Mouse (Mus musculus): Measurements from ENCODE around the gene Pafah1b1. TPM values are rescaled to one million over a fixed set of nuclear protein-coding genes. Genes with fewer than 3 reads are reported as not detected.

The Pafah1b1 gene
- polyA plus RNA-seq, 1 experiment from 2014 or later, result 61.8 TPM

DNA sequence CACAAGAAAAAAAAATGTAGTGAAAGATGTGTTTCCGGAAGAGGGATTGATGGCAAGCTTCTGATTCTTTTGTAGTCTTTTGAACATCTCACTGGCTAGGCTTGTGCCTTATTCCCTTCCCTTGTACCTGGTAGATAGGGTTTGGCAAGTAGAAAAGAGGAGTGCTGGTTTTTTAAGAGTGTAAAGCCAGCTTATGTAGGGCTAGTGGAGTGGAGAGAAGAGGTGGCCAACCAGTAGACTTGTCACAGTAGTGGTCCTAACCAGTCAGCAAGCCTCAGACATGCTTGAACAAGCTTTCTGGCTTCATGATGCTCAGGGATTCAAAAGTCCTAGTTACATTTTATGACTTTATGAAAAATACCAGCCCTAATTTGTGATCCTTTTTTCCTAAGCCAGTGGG, 53.5 kb downstream of the Pafah1b1 start:
- Histone ChIP-seq H3K36me3 (ENCODE audit: control insufficient read depth, insufficient read depth, low read length) (peaks cover 66% of the 10 kb centered on the region), H3K9me3 (ENCODE audit: control insufficient read depth, low read length) (no peaks in the 10 kb centered on the region), H3K9ac (ENCODE audit: low read length) (no peak overlapping the region), H3K27ac (ENCODE audit: low read depth) (no peak overlapping the region), H3K4me1 (replicated peaks; ENCODE audit: control insufficient read depth, insufficient read depth, low read length) (no peaks in the 10 kb centered on the region), H3K4me3 (ENCODE audit: low read depth, low read length) (no peak overlapping the region), H3K27me3 (replicated peaks; ENCODE audit: control insufficient read depth, insufficient read depth, low read length) (no peaks in the 10 kb centered on the region), H3K4me2 (ENCODE audit: low read length) (no peak overlapping the region)
- 97% methylated on average over 1 of the region's 1 CpGs for WGBS
- no peak for ATAC-seq (replicated peaks; ENCODE audit: low FRiP score, low TSS enrichment, low read depth)
- peak; percentile 42 for DNase-seq (ENCODE audit: low spot score)

DNA sequence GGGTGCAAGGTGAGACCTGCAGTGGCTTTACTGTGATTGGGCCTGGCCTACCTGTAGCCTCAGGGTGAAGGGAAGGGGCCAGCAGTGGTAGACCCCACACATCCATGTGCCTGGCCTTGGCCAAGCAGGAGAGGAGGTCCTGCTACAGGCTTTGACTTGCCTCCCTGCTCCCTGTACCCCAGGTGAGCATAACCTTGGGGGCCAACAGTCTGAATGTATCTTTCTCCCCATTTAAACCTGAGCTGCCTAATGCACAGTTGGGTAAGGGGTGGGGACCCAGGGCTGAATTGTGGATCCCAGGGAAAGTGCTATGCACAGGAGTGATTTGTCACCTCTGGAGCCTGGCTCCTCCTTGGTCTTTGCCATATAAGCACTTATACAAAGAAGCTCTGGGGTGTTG, 54.3 kb downstream of the Pafah1b1 start:
- ATAC-seq (replicated peaks; ENCODE audit: low FRiP score, low TSS enrichment, low read depth), result peak; percentile 40; the same call in 1 of the 2 replicates
- H3K27me3 ChIP-seq (replicated peaks; ENCODE audit: control insufficient read depth, insufficient read depth, low read length), result no peaks in the 10 kb centered on the region
- no peak overlapping the region for H3K4me2 ChIP-seq (ENCODE audit: low read length)
- H3K4me1 ChIP-seq (replicated peaks; ENCODE audit: control insufficient read depth, insufficient read depth, low read length), result no peaks in the 10 kb centered on the region
- no peaks in the 10 kb centered on the region for H3K9me3 ChIP-seq (ENCODE audit: control insufficient read depth, low read length)
- peaks cover 68% of the 10 kb centered on the region for H3K36me3 ChIP-seq (ENCODE audit: control insufficient read depth, insufficient read depth, low read length)
- DNase-seq (ENCODE audit: low spot score), result peak; percentile 50
- no peak overlapping the region for H3K9ac ChIP-seq (ENCODE audit: low read length)
- H3K4me3 ChIP-seq (ENCODE audit: low read depth, low read length), result no peak overlapping the region
- no peak overlapping the region for H3K27ac ChIP-seq (ENCODE audit: low read depth)

DNA sequence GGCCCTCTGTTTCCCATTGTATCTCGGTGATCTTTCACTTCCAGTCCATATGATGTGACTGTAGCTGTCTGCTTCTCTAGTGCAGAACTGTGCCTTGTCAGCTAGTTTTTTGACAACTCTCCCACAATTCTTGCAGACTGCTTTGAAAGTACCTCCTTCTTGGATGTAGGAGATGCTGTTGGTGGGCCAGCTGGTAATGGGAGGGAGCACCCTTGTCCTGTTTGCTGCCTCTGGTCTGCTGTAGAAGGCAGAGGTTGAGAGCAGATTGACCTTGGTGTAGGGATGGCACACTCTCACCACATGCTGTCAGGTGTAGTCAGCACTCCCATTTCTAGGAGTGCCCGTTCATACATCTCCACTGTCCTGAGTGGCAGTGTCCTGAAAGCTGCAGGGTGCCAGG, 55.5 kb downstream of the Pafah1b1 start:
- 86% methylated on average over 2 of the region's 2 CpGs for WGBS
- no peak for ATAC-seq (replicated peaks; ENCODE audit: low FRiP score, low TSS enrichment, low read depth)
- peaks cover 68% of the 10 kb centered on the region for H3K36me3 ChIP-seq (ENCODE audit: control insufficient read depth, insufficient read depth, low read length)

DNA sequence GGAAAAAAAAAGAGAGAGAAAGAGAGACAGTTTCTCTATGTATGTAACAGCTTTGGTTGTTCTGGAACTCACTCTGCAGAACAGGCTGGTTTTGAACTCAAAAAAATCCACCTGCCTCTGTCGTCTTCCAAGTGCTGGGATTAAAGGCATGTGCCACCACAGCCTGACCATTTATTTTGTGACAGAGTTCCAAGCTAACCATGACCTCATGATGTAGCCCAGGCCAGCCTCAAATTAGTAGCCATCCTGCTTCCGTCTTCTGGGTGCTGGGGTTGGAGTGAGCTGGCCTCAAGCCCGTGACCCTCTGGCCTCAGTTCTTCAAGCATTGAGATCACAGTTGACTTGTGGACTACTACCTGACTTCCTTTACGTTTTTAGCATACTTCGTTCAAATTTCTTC, 56.0 kb downstream of the Pafah1b1 start:
- no peak for DNase-seq (ENCODE audit: low spot score)
- ATAC-seq (replicated peaks; ENCODE audit: low FRiP score, low TSS enrichment, low read depth), result no peak
- Histone ChIP-seq H3K9me3 (ENCODE audit: control insufficient read depth, low read length) (no peaks in the 10 kb centered on the region), H3K4me3 (ENCODE audit: low read depth, low read length) (no peak overlapping the region), H3K36me3 (ENCODE audit: control insufficient read depth, insufficient read depth, low read length) (peaks cover 68% of the 10 kb centered on the region), H3K27me3 (replicated peaks; ENCODE audit: control insufficient read depth, insufficient read depth, low read length) (no peaks in the 10 kb centered on the region), H3K4me2 (ENCODE audit: low read length) (no peak overlapping the region), H3K27ac (ENCODE audit: low read depth) (no peak overlapping the region), H3K9ac (ENCODE audit: low read length) (no peak overlapping the region), H3K4me1 (replicated peaks; ENCODE audit: control insufficient read depth, insufficient read depth, low read length) (no peaks in the 10 kb centered on the region)
- WGBS, result 89% methylated on average over 5 of the region's 5 CpGs

More for the DNA sequence above, 55.5 kb downstream of the Pafah1b1 start:
- DNase-seq (ENCODE audit: low spot score), result no peak
- no peaks in the 10 kb centered on the region for H3K9me3 ChIP-seq (ENCODE audit: control insufficient read depth, low read length)
- H3K4me2 ChIP-seq (ENCODE audit: low read length), result no peak overlapping the region
- H3K9ac ChIP-seq (ENCODE audit: low read length), result no peak overlapping the region
- H3K27me3 ChIP-seq (replicated peaks; ENCODE audit: control insufficient read depth, insufficient read depth, low read length), result no peaks in the 10 kb centered on the region
- no peak overlapping the region for H3K4me3 ChIP-seq (ENCODE audit: low read depth, low read length)
- no peaks in the 10 kb centered on the region for H3K4me1 ChIP-seq (replicated peaks; ENCODE audit: control insufficient read depth, insufficient read depth, low read length)
- H3K27ac ChIP-seq (ENCODE audit: low read depth), result no peak overlapping the region

DNA sequence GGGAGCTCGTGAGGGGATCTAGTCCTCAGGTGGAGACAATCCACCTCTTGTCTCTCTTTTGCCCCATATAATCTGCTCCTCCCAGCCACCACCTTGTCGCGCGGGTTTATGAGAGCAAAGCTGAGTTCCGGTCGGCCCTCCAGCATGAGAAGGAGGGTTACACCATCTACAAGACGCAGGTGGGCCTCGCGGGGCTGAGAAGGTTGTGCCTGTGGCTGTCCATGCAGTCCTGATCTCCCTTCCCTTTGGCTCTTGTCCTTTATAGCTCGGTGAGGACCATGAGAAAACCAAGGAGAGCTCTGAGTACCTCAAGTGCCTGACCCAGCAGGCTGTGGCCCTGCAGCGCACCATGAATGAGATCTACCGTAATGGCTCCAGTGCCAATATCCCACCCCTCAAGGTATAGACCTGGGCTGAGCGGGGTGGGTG, 56.9 kb downstream of the Pafah1b1 start:
- Histone ChIP-seq H3K4me3 (ENCODE audit: low read depth, low read length) (no peak overlapping the region), H3K36me3 (ENCODE audit: control insufficient read depth, insufficient read depth, low read length) (peaks cover 71% of the 10 kb centered on the region), H3K9ac (ENCODE audit: low read length) (no peak overlapping the region), H3K4me2 (ENCODE audit: low read length) (no peak overlapping the region), H3K9me3 (ENCODE audit: control insufficient read depth, low read length) (no peaks in the 10 kb centered on the region), H3K27me3 (replicated peaks; ENCODE audit: control insufficient read depth, insufficient read depth, low read length) (no peaks in the 10 kb centered on the region), H3K27ac (ENCODE audit: low read depth) (no peak overlapping the region), H3K4me1 (replicated peaks; ENCODE audit: control insufficient read depth, insufficient read depth, low read length) (no peaks in the 10 kb centered on the region)
- 93% methylated on average over 13 of the region's 13 CpGs for WGBS
- DNase-seq (ENCODE audit: low spot score) (peak; percentile 44), ATAC-seq (replicated peaks; ENCODE audit: low FRiP score, low TSS enrichment, low read depth) (no peak)

DNA sequence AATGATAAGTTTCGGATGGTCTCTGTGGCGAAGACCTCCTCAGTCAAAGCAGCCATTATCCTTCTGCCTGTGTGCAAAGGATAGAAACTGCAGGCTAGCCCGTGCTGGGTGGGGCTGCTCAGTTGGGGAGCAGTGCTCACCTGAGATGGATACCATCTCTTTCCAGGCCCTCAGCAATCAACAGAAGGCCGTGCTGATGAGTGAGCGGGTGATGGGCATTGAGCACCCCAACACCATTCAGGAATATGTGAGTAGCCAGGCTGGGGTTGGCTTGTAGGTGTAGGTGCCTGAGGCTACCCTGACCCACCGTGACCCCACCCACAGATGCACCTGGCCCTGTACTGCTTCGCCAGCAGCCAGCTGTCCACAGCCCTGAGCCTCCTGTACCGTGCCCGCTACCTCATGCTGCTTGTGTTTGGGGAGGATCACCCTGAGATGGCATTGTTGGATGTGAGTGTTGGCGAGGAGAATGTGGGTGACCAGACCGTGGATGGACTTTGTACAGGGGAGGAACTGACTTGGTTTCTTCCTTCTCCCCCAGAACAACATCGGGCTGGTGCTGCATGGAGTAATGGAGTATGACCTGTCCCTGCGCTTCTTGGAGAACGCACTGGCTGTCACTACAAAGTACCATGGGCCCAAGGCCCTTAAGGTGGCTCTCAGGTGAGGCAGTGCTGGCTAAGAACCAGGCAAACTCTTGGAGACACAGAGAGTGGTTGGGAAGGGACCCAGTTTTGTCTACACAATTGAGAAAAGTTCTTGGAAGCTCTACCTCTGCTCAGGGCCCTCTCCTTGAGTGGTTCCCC, 57.5 kb downstream of the Pafah1b1 start:
- Histone ChIP-seq H3K9me3 (ENCODE audit: control insufficient read depth, low read length) (no peaks in the 10 kb centered on the region), H3K27me3 (replicated peaks; ENCODE audit: control insufficient read depth, insufficient read depth, low read length) (no peaks in the 10 kb centered on the region), H3K4me1 (replicated peaks; ENCODE audit: control insufficient read depth, insufficient read depth, low read length) (no peaks in the 10 kb centered on the region), H3K4me3 (ENCODE audit: low read depth, low read length) (no peak overlapping the region), H3K4me2 (ENCODE audit: low read length) (no peak overlapping the region), H3K27ac (ENCODE audit: low read depth) (no peak overlapping the region), H3K9ac (ENCODE audit: low read length) (no peak overlapping the region), H3K36me3 (ENCODE audit: control insufficient read depth, insufficient read depth, low read length) (peaks cover 77% of the 10 kb centered on the region)
- peak; percentile 31 for DNase-seq (ENCODE audit: low spot score)
- no peak for ATAC-seq (replicated peaks; ENCODE audit: low FRiP score, low TSS enrichment, low read depth)
- 93% methylated on average over 14 of the region's 14 CpGs for WGBS

DNA sequence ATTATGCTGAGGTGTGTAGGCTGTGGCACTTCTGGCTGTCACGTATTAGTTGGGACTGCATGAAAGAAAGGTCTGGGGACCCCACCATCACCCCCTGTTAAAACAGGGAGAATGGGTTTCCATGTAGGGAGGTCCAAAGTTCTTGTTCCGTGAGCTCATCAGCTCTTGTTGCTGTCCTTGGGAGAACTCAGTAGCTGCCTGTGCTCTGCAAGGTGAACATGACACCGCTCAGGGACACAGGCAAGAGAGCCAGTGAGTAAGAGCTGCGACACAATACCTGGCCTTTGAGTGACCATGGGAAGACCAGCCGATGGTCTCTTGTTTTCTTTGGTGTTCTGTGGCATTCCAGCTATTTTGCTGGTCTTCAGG, 58.2 kb downstream of the Pafah1b1 start:
- H3K27me3 ChIP-seq (replicated peaks; ENCODE audit: control insufficient read depth, insufficient read depth, low read length), result no peaks in the 10 kb centered on the region
- ATAC-seq (replicated peaks; ENCODE audit: low FRiP score, low TSS enrichment, low read depth) (no peak), DNase-seq (ENCODE audit: low spot score) (peak; percentile 39)
- no peaks in the 10 kb centered on the region for H3K9me3 ChIP-seq (ENCODE audit: control insufficient read depth, low read length)
- H3K4me2 ChIP-seq (ENCODE audit: low read length), result no peak overlapping the region
- no peaks in the 10 kb centered on the region for H3K4me1 ChIP-seq (replicated peaks; ENCODE audit: control insufficient read depth, insufficient read depth, low read length)
- no peak overlapping the region for H3K9ac ChIP-seq (ENCODE audit: low read length)
- no peak overlapping the region for H3K27ac ChIP-seq (ENCODE audit: low read depth)
- no peak overlapping the region for H3K4me3 ChIP-seq (ENCODE audit: low read depth, low read length)
- whole genome bisulfite sequencing, result 96% methylated on average over 5 of the region's 5 CpGs
- peaks cover 84% of the 10 kb centered on the region for H3K36me3 ChIP-seq (ENCODE audit: control insufficient read depth, insufficient read depth, low read length)

DNA sequence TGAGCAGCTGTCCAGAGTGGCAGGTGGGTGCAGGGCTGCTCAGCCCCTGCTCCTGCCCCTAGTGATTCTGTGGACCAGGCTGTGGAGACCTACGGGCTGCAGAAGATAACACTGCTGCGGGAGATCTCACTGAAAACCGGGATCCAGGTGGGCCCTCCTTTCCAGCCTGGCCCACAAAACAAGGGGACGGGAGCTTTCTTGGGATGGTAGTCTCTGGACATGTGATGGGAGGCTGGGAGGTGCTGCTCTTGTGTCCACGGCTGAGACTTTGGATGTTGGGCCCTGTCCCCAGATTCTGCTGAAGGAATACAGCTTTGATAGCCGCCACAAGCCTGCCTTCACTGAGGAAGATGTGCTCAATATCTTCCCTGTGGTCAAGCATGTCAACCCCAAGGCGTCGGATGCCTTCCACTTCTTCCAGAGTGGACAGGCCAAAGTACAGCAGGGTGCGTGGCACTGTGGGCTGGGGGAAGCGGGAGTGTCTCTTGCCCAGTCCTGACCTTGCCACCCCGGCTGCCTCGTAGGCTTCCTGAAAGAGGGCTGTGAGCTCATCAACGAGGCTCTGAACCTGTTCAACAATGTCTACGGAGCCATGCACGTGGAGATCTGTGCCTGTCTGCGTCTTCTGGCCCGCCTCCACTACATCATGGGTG, 58.7 kb downstream of the Pafah1b1 start:
- 94% methylated on average over 17 of the region's 17 CpGs for WGBS
- peak; percentile 46 for DNase-seq (ENCODE audit: low spot score)
- peaks cover 89% of the 10 kb centered on the region for H3K36me3 ChIP-seq (ENCODE audit: control insufficient read depth, insufficient read depth, low read length)
- H3K9ac ChIP-seq (ENCODE audit: low read length), result no peak overlapping the region
- H3K27ac ChIP-seq (ENCODE audit: low read depth), result no peak overlapping the region
- H3K4me3 ChIP-seq (ENCODE audit: low read depth, low read length), result no peak overlapping the region
- no peaks in the 10 kb centered on the region for H3K4me1 ChIP-seq (replicated peaks; ENCODE audit: control insufficient read depth, insufficient read depth, low read length)
- H3K9me3 ChIP-seq (ENCODE audit: control insufficient read depth, low read length), result no peaks in the 10 kb centered on the region
- no peak overlapping the region for H3K4me2 ChIP-seq (ENCODE audit: low read length)
- ATAC-seq (replicated peaks; ENCODE audit: low FRiP score, low TSS enrichment, low read depth), result no peak
- no peaks in the 10 kb centered on the region for H3K27me3 ChIP-seq (replicated peaks; ENCODE audit: control insufficient read depth, insufficient read depth, low read length)

DNA sequence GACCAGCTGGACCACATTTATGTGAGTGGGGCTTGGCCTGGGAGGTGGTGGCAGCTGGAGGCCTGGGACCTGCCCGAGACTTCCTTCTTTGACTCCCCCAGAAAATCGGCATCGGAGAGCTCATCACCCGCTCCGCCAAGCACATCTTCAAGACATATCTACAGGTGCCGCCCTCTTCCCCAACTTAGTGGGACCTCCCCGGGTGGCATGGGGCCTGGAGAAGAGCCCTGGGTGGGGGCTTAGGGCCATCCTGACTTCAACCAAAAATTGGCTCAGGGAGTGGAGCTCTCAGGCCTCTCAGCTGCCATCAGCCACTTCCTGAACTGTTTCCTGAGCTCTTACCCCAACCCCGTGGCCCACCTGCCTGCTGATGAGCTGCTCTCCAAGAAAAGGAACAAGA, 59.6 kb downstream of the Pafah1b1 start:
- no peak overlapping the region for H3K4me3 ChIP-seq (ENCODE audit: low read depth, low read length)
- H3K27me3 ChIP-seq (replicated peaks; ENCODE audit: control insufficient read depth, insufficient read depth, low read length), result no peaks in the 10 kb centered on the region
- H3K9me3 ChIP-seq (ENCODE audit: control insufficient read depth, low read length), result no peaks in the 10 kb centered on the region
- H3K9ac ChIP-seq (ENCODE audit: low read length), result no peak overlapping the region
- no peak overlapping the region for H3K4me2 ChIP-seq (ENCODE audit: low read length)
- H3K4me1 ChIP-seq (replicated peaks; ENCODE audit: control insufficient read depth, insufficient read depth, low read length), result no peaks in the 10 kb centered on the region
- no peak for DNase-seq (ENCODE audit: low spot score)
- peaks cover 97% of the 10 kb centered on the region for H3K36me3 ChIP-seq (ENCODE audit: control insufficient read depth, insufficient read depth, low read length)
- WGBS, result 91% methylated on average over 8 of the region's 8 CpGs
- H3K27ac ChIP-seq (ENCODE audit: low read depth), result no peak overlapping the region
- no peak for ATAC-seq (replicated peaks; ENCODE audit: low FRiP score, low TSS enrichment, low read depth)

Measured in intestine, embryonic 14.5 days (tissue).